Mouse (Mus musculus): Measurements from ENCODE around the gene Chmp6.
A peak's percentile ranks its signal among the peaks of the same experiment; 100 is the strongest.

Gene Chmp6

GRCm38 (mm10) chr11:119877124-119877523 lies 36.1 kb upstream of the Chmp6 start:
- TF ChIP-seq NANOG (IDR thresholded peaks at IDR 0.05; ENCODE audit: borderline replicate concordance, low read length) = no peak
- no peak for TF ChIP-seq POU5F1 (IDR thresholded peaks at IDR 0.05; ENCODE audit: borderline replicate concordance, low read length)
- TF ChIP-seq CTCF (conservative IDR thresholded peaks at IDR 0.05; ENCODE audit: low read length) = no peak
- Histone ChIP-seq H3K4me1 (replicated peaks; ENCODE audit: low read depth, low read length) (no peaks in the 10 kb centered on the region; the same call in 1 of the 2 replicates), H3K27me3 (ENCODE audit: insufficient read depth, low read length) (no peaks in the 10 kb centered on the region), H3K36me3 (ENCODE audit: insufficient read depth, low read length) (peaks cover 94% of the 10 kb centered on the region), H3K9me3 (ENCODE audit: low read length) (no peaks in the 10 kb centered on the region), H3K4me3 (replicated peaks; ENCODE audit: low read length) (no peak overlapping the region)

DNA sequence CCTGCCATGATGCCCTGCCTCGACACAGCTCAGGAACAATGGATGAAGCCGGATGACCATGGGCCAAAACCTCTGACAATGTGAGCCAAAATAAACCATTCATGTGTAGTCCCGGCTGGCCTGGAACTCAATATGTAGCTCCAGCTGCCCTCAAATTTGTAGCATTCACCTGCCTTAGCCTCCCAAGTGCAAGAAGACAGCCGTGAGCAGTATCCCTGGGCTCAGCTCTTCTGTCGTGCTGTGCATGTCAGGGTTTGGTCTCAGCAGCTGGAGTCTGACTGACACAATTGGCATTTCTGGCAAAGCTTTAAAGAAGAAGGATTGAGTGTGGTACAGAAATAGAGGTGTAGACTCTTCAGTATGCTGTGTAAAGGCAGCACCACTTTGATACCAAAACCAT lies 33.7 kb upstream of the Chmp6 start:
- Histone ChIP-seq H3K9me3 (ENCODE audit: low read length) (no peaks in the 10 kb centered on the region), H3K4me1 (replicated peaks; ENCODE audit: low read depth, low read length) (peaks cover 9% of the 10 kb centered on the region), H3K27me3 (ENCODE audit: insufficient read depth, low read length) (no peaks in the 10 kb centered on the region), H3K4me3 (replicated peaks; ENCODE audit: low read length) (no peak overlapping the region), H3K36me3 (ENCODE audit: insufficient read depth, low read length) (peaks cover 92% of the 10 kb centered on the region)
- TF ChIP-seq CTCF (conservative IDR thresholded peaks at IDR 0.05; ENCODE audit: low read length) (no peak), POU5F1 (IDR thresholded peaks at IDR 0.05; ENCODE audit: borderline replicate concordance, low read length) (no peak), NANOG (IDR thresholded peaks at IDR 0.05; ENCODE audit: borderline replicate concordance, low read length) (no peak)

DNA sequence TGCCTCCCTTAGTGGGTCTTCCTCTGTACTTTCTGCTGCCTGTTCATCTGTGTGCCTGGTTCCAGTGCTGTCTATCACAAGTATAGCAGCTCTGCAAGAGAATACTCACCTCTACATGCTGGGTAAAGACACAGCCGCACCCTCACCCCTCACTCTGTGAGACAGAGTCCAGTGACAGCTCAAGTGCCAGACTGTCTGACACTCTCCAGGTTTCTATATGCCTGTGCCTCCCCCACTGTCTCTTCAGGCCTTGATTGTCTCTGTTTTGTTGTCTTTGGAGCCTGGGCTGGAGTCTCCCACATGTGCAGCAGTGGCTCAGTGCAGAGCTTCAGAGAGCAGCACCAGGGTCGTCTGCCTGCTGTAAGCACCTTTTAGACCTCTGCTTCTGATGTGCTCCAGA lies 29.6 kb upstream of the Chmp6 start:
- Histone ChIP-seq H3K4me3 (replicated peaks; ENCODE audit: low read length) (no peak overlapping the region), H3K4me1 (replicated peaks; ENCODE audit: low read depth, low read length) (peaks cover 28% of the 10 kb centered on the region), H3K27me3 (ENCODE audit: insufficient read depth, low read length) (no peaks in the 10 kb centered on the region), H3K36me3 (ENCODE audit: insufficient read depth, low read length) (peaks cover 89% of the 10 kb centered on the region), H3K9me3 (ENCODE audit: low read length) (no peaks in the 10 kb centered on the region)
- no peak for TF ChIP-seq NANOG (IDR thresholded peaks at IDR 0.05; ENCODE audit: borderline replicate concordance, low read length)

DNA sequence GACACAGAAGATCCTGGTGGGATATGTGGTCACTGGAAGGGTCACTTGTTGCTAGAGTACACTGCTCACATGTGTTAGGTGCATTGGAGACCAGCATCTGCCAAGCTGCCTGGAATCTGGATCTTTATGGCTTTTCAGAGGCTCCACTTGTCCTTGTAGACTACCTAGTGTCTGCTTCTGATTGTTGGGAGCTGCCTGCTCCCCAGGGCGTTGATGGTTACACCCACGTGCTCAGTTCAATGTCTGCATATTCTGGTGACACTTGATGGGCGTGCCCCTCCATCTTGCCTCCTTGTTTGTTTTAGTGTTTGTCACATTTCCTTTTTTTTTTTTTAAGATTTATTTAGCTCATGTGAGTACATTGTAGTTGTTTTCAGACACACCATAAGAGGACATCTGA lies 23.3 kb upstream of the Chmp6 start:
- Histone ChIP-seq H3K4me1 (replicated peaks; ENCODE audit: low read depth, low read length) (peaks cover 50% of the 10 kb centered on the region), H3K4me3 (replicated peaks; ENCODE audit: low read length) (no peak overlapping the region), H3K27me3 (ENCODE audit: insufficient read depth, low read length) (no peaks in the 10 kb centered on the region), H3K9me3 (ENCODE audit: low read length) (no peaks in the 10 kb centered on the region), H3K36me3 (ENCODE audit: insufficient read depth, low read length) (peaks cover 97% of the 10 kb centered on the region)
- TF ChIP-seq POU5F1 (IDR thresholded peaks at IDR 0.05; ENCODE audit: borderline replicate concordance, low read length) = no peak
- peak; percentile 37; the same call in 1 of the 2 replicates for TF ChIP-seq NANOG (IDR thresholded peaks at IDR 0.05; ENCODE audit: borderline replicate concordance, low read length)

DNA sequence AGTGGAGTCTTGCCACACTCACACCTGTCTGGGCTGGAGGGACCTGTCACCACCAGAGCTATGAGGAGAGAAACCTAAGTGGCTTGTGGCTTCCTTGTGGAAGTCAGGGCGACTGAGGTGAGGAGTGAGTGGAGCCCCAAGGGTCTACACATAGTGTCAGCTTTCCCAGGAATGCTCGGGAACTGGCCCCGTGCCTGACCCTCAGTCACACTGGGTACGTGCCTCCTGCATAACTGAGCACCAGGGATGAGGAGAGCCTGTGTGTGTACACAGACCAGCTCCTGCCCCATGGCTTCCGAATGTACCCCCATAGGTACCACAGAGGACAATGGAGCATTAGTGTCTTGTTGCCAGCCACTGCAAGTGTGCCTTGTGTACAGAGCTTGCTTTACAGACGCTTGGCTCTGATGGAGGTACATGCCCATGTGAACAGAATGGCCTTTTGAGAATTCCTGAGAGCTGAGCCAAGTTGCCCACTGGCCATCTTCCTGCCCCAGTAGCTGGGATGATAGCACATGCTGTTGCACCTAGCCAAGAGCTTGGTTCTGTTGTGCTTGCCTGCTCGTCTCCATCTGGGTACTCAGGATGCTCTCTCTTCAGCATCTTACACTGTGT lies 21.5 kb upstream of the Chmp6 start:
- peaks cover 53% of the 10 kb centered on the region for H3K4me1 ChIP-seq (replicated peaks; ENCODE audit: low read depth, low read length)
- no peaks in the 10 kb centered on the region for H3K27me3 ChIP-seq (ENCODE audit: insufficient read depth, low read length)
- no peak for TF ChIP-seq CTCF (conservative IDR thresholded peaks at IDR 0.05; ENCODE audit: low read length)
- TF ChIP-seq NANOG (IDR thresholded peaks at IDR 0.05; ENCODE audit: borderline replicate concordance, low read length) = no peak
- TF ChIP-seq POU5F1 (IDR thresholded peaks at IDR 0.05; ENCODE audit: borderline replicate concordance, low read length) = no peak
- H3K9me3 ChIP-seq (ENCODE audit: low read length) = no peaks in the 10 kb centered on the region
- peaks cover 94% of the 10 kb centered on the region for H3K36me3 ChIP-seq (ENCODE audit: insufficient read depth, low read length)
- H3K4me3 ChIP-seq (replicated peaks; ENCODE audit: low read length) = no peak overlapping the region

- Histone ChIP-seq H3K36me3 (ENCODE audit: insufficient read depth, low read length) (peaks cover 92% of the 10 kb centered on the region), H3K4me3 (replicated peaks; ENCODE audit: low read length) (0 out of 2 replicates have a peak overlapping the region, but pooled peaks have one; percentile 5), H3K27me3 (ENCODE audit: insufficient read depth, low read length) (no peaks in the 10 kb centered on the region), H3K9me3 (ENCODE audit: low read length) (no peaks in the 10 kb centered on the region), H3K4me1 (replicated peaks; ENCODE audit: low read depth, low read length) (peaks cover 73% of the 10 kb centered on the region)
- no peak for TF ChIP-seq POU5F1 (IDR thresholded peaks at IDR 0.05; ENCODE audit: borderline replicate concordance, low read length)
- TF ChIP-seq NANOG (IDR thresholded peaks at IDR 0.05; ENCODE audit: borderline replicate concordance, low read length) = no peak
- no peak for TF ChIP-seq CTCF (conservative IDR thresholded peaks at IDR 0.05; ENCODE audit: low read length)
Measured at GRCm38 (mm10) chr11:119893667-119894236, 19.5 kb upstream of the Chmp6 start.

DNA sequence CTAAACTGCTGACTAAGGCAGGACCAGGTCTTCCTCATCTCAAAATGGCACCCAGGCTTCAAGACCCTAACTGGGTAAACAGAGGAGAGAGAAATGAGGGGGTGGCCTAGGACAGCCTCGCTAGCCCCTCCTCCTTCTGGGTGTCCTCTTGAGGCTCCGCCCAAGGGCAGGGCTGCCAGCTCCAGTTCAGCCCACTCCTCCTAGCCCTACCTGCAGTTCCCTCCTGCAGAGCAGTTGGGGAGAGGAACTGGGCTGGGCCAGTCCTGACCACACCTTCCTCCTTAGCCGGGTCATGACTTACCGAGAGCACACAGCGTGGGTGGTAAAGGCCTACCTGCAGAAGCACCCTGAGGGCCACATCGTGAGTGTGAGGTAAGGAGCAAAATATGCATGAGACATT lies 18.6 kb upstream of the Chmp6 start:
- Histone ChIP-seq H3K4me1 (replicated peaks; ENCODE audit: low read depth, low read length) (peaks cover 76% of the 10 kb centered on the region), H3K36me3 (ENCODE audit: insufficient read depth, low read length) (peaks cover 91% of the 10 kb centered on the region), H3K9me3 (ENCODE audit: low read length) (no peaks in the 10 kb centered on the region), H3K4me3 (replicated peaks; ENCODE audit: low read length) (peak overlapping the region; percentile 29), H3K27me3 (ENCODE audit: insufficient read depth, low read length) (no peaks in the 10 kb centered on the region)
- TF ChIP-seq CTCF (conservative IDR thresholded peaks at IDR 0.05; ENCODE audit: low read length) = no peak
- TF ChIP-seq POU5F1 (IDR thresholded peaks at IDR 0.05; ENCODE audit: borderline replicate concordance, low read length) = no peak
- no peak for TF ChIP-seq NANOG (IDR thresholded peaks at IDR 0.05; ENCODE audit: borderline replicate concordance, low read length)

GRCm38 (mm10) chr11:119897041-119897440 lies 16.2 kb upstream of the Chmp6 start:
- TF ChIP-seq CTCF (conservative IDR thresholded peaks at IDR 0.05; ENCODE audit: low read length) (no peak), NANOG (IDR thresholded peaks at IDR 0.05; ENCODE audit: borderline replicate concordance, low read length) (no peak), POU5F1 (IDR thresholded peaks at IDR 0.05; ENCODE audit: borderline replicate concordance, low read length) (no peak)
- Histone ChIP-seq H3K27me3 (ENCODE audit: insufficient read depth, low read length) (no peaks in the 10 kb centered on the region), H3K4me3 (replicated peaks; ENCODE audit: low read length) (peak overlapping the region; percentile 39), H3K9me3 (ENCODE audit: low read length) (no peaks in the 10 kb centered on the region), H3K4me1 (replicated peaks; ENCODE audit: low read depth, low read length) (peaks cover 70% of the 10 kb centered on the region), H3K36me3 (ENCODE audit: insufficient read depth, low read length) (peaks cover 67% of the 10 kb centered on the region)

DNA sequence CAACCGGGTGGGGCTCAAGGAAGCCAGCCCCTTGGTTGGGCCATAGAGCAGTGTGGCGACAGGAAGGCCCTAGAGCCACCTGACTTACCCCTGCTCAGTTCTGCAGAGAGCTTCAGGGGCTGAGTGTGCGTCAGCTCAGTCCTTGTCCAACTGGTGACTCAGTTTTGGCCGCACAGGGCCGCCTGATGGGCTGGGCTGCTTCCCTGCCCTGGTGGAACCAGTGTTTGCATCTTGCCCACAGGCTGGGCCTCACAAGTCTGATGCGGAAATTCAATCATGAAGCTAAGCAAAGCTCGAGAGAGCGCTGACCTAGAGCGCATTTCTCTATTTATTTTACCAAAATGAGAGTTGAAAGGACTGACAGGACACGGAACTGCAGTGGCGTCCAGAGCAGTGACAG lies 14.3 kb upstream of the Chmp6 start:
- H3K4me3 ChIP-seq (replicated peaks; ENCODE audit: low read length) = no peak overlapping the region
- H3K9me3 ChIP-seq (ENCODE audit: low read length) = no peaks in the 10 kb centered on the region
- no peaks in the 10 kb centered on the region for H3K27me3 ChIP-seq (ENCODE audit: insufficient read depth, low read length)
- H3K4me1 ChIP-seq (replicated peaks; ENCODE audit: low read depth, low read length) = peaks cover 61% of the 10 kb centered on the region
- H3K36me3 ChIP-seq (ENCODE audit: insufficient read depth, low read length) = peaks cover 48% of the 10 kb centered on the region
- TF ChIP-seq POU5F1 (IDR thresholded peaks at IDR 0.05; ENCODE audit: borderline replicate concordance, low read length) = no peak
- TF ChIP-seq CTCF (conservative IDR thresholded peaks at IDR 0.05; ENCODE audit: low read length) = no peak
- no peak for TF ChIP-seq NANOG (IDR thresholded peaks at IDR 0.05; ENCODE audit: borderline replicate concordance, low read length)

All from E14TG2a.4 (cell line).